Mouse (Mus musculus): ENCODE measurements around the gene Pitpnm1. TPM values are rescaled to one million over a fixed set of nuclear protein-coding genes. Genes with fewer than 3 reads are reported as not detected.
"Not testable (repeated sequence)": the region's sequence is repeated elsewhere in the genome, so short reads cannot be mapped to it uniquely, and the experiment has no call there.

Pitpnm1 gene
- polyA plus RNA-seq, 1 experiment from 2014 or later: 80.9 TPM

DNA sequence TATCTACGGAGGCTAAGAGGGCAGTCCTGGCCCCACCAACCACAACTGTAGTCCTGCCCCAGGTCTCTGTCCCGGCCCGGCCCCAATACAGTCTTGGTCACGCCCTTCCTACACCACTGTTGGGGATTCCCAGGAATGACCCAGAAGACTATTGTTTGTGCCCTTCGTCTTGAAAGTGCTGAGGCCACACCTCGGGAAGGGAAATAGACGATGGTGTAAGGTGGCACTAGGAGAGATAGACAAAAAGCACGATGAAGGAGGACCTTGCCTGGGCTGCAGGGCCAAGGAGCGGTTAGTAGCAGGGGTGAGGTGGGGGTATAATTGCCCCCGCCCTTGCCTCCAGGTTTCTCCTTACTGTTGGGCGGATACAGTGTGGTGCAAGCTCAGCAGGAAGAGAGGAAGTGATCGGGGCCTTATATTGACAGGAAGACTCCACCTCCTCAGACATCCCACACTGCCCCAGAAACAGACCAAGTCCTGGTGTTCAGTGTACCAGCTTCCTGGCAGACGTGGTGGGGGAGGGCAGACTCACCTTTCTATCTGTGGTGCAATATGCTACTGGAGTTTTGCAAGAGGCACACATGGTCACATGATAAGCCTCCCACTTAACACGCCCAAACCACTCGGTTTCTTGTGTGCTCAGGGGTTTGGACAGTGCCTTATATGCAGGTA is 40.6 kb upstream of the Pitpnm1 start, which contains the start of gene Gstp3:
Gene Gstp3 (minus strand): TSS at position 501 of the 672 bp plus-strand sequence.
- Histone ChIP-seq H3K27ac (replicated peaks) (no peak within 1 kb of the TSS), H3K36me3 (no peaks in the 10 kb centered on the region), H3K27me3 (replicated peaks) (no peaks in the 10 kb centered on the region), H3K9me3 (replicated peaks) (no peaks in the 10 kb centered on the region), H3K4me3 (replicated peaks) (no peak within 1 kb of the TSS), H3K4me2 (no peak within 1 kb of the TSS), H3K9ac (replicated peaks) (no peak within 1 kb of the TSS), H3K4me1 (no peaks in the 10 kb centered on the region)
- no peak for ATAC-seq (ENCODE audit: low FRiP score)
- WGBS: 83% methylated on average over 15 of the region's 15 CpGs

GRCm38 (mm10) chr19:4060044-4060898 is 39.5 kb upstream of the Pitpnm1 start:
- not testable (repeated sequence) for ATAC-seq (ENCODE audit: low FRiP score)
- 91% methylated on average over 8 of the region's 8 CpGs for WGBS

DNA sequence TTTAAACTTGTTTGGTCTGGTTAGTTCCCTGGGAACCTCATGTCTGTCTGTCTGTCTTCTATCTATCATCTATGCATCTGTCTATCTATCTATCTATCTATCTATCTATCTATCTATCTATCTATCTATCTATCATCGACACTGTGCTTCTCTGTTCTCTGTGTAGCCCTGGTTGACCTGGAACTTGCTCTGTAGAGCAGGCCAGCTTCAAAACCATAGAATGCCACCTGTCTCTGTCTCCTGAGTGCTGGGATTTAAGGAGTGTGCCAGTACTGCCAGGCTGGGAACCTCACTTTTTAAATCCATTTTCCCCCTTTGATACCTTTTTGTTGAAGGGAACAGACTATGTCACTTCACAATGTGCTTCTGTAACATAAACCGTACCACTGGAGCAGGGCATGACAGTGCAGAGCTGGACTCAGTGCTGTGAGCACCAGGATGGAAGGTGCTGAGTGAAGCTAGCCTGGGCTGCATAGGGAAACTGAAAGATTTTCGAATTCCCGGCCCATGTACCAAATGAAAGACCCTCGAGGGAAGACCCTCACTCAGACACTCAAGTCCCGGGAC is 38.8 kb upstream of the Pitpnm1 start:
- H3K36me3 ChIP-seq: no peaks in the 10 kb centered on the region
- ATAC-seq (ENCODE audit: low FRiP score): no peak
- H3K27ac ChIP-seq (replicated peaks): no peak overlapping the region
- H3K27me3 ChIP-seq (replicated peaks): no peaks in the 10 kb centered on the region
- no peak overlapping the region for H3K9ac ChIP-seq (replicated peaks)
- no peak overlapping the region for H3K4me2 ChIP-seq
- no peaks in the 10 kb centered on the region for H3K4me1 ChIP-seq
- H3K9me3 ChIP-seq (replicated peaks): no peaks in the 10 kb centered on the region
- no peak overlapping the region for H3K4me3 ChIP-seq (replicated peaks)
- 88% methylated on average over 6 of the region's 6 CpGs for WGBS

More at GRCm38 (mm10) chr19:4060044-4060898, 39.5 kb upstream of the Pitpnm1 start:
- H3K4me2 ChIP-seq; H3K27me3 ChIP-seq (replicated peaks); H3K4me3 ChIP-seq (replicated peaks); H3K36me3 ChIP-seq; H3K9ac ChIP-seq (replicated peaks); H3K9me3 ChIP-seq (replicated peaks); H3K27ac ChIP-seq (replicated peaks); H3K4me1 ChIP-seq: not testable (repeated sequence)

DNA sequence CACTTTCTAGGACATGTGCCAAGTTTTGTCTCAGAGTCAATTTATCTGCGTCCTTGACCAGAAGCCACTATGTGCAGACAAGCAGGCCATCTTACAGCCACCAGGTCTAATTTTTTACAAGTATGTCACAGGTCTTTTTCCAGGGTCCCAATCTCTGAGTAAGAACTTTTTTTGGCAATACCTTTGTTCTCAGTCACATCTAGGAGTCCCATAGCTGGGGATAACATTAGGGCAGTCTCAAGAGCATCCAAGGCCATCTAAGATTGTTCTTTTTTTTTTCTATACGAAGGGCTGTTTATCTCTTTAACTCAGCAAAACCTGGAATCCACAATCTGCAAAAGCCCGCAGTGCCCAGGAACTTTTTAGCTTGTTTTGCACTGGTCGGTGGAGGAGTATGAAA is 36.4 kb upstream of the Pitpnm1 start:
- not testable (repeated sequence) for H3K36me3 ChIP-seq

DNA sequence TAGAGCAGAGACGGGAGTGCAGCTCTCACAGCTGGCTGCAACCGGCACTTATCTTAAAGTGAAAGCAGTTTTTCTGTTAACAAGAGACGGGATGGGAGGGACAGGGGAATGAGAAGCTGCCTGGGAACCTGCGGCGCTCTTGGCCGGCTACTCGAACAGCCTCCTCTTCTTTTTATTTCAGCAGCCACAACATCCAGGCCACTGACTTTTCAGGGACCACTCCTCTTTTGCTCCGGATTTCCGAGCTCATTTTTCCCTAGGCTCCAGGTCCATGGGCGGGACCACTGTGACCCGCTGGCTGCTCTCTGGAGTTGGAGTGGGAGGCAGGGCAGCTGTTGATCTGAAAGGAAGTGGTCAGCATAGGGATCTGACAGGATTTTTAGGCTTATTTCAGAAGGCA is 35.3 kb upstream of the Pitpnm1 start:
- H3K9ac ChIP-seq (replicated peaks); H3K4me1 ChIP-seq; H3K4me2 ChIP-seq; H3K4me3 ChIP-seq (replicated peaks); H3K9me3 ChIP-seq (replicated peaks); H3K36me3 ChIP-seq; H3K27me3 ChIP-seq (replicated peaks); H3K27ac ChIP-seq (replicated peaks); ATAC-seq (ENCODE audit: low FRiP score): not testable (repeated sequence)
- 0% methylated on average over 1 of the region's 11 CpGs for WGBS

More for the DNA sequence above, 36.4 kb upstream of the Pitpnm1 start:
- H3K9me3 ChIP-seq (replicated peaks); H3K4me2 ChIP-seq; H3K9ac ChIP-seq (replicated peaks); ATAC-seq (ENCODE audit: low FRiP score); H3K4me3 ChIP-seq (replicated peaks); H3K27ac ChIP-seq (replicated peaks); H3K4me1 ChIP-seq; H3K27me3 ChIP-seq (replicated peaks): not testable (repeated sequence)
- WGBS: 71% methylated on average over 4 of the region's 4 CpGs

DNA sequence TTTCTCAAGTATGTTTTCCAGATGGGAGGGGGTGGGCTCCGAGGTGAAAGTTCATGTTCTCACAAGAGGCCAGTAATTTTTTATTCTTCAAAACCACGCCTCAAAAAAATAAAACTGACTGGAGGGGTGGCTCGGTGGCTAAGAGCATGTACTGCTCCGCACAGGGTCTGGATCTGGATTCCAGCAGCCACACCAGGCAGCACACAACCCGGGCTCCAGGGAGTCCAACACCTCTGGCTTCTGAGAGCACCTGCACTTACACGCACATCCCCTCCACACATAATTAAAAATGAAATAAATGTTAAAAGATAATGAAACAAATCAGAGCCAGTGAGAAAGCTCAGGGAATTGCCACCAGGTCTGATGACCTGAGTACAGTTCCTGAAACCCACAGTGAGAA is 33.5 kb upstream of the Pitpnm1 start:
- Histone ChIP-seq H3K4me1 (no peaks in the 10 kb centered on the region), H3K36me3 (no peaks in the 10 kb centered on the region), H3K9me3 (replicated peaks) (no peaks in the 10 kb centered on the region), H3K4me3 (replicated peaks) (no peak overlapping the region), H3K27me3 (replicated peaks) (no peaks in the 10 kb centered on the region), H3K9ac (replicated peaks) (no peak overlapping the region), H3K27ac (replicated peaks) (no peak overlapping the region), H3K4me2 (no peak overlapping the region)
- no peak for ATAC-seq (ENCODE audit: low FRiP score)
- WGBS: 86% methylated on average over 6 of the region's 6 CpGs

DNA sequence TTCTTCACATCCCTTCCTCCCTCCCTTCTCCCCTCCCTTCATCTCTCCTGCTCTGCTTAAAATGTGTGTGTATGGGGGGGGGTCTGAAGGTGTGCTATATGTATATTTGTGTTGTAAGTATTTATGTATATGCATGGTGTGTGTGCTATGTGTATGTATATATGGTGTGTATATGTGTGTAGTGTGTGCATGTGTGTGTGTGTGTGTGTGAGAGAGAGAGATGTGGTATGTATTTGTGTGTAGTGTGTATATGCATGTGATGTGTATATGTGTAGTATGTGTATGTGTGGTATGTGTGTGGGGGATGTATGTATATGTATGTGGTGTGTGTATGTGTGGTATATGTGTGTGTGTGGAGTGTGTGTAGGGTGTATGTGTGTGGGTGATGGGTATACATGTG is 32.9 kb upstream of the Pitpnm1 start:
- Histone ChIP-seq H3K9ac (replicated peaks) (no peak overlapping the region), H3K36me3 (no peaks in the 10 kb centered on the region), H3K27ac (replicated peaks) (no peak overlapping the region), H3K4me1 (no peaks in the 10 kb centered on the region), H3K9me3 (replicated peaks) (no peaks in the 10 kb centered on the region), H3K4me3 (replicated peaks) (no peak overlapping the region), H3K4me2 (no peak overlapping the region), H3K27me3 (replicated peaks) (no peaks in the 10 kb centered on the region)
- ATAC-seq (ENCODE audit: low FRiP score): no peak

DNA sequence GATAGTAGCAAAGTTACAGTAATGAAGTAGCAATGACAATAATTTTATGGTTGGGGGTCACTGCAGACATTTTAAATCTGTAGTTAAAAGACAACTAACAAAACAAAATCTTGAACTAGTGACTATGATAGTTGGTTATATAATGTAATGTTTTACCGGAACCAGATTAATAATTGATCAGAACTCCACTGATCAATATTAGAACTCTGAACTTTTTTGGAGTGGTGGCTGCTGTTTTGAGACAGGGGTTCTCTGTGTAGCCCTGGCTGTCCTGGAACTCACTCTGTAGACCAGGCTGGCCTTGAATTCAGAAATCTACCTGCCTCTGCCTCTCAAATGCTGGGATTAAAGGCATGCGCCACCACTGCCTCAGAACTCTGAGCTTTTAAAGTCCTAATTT is 31.6 kb upstream of the Pitpnm1 start:
- not testable (repeated sequence) for ATAC-seq (ENCODE audit: low FRiP score); H3K27me3 ChIP-seq (replicated peaks); H3K4me3 ChIP-seq (replicated peaks); H3K36me3 ChIP-seq; H3K27ac ChIP-seq (replicated peaks); H3K4me2 ChIP-seq; H3K9me3 ChIP-seq (replicated peaks); H3K4me1 ChIP-seq; H3K9ac ChIP-seq (replicated peaks)
- WGBS: 100% methylated on average over 2 of the region's 2 CpGs

GRCm38 (mm10) chr19:4068717-4069410 is 30.9 kb upstream of the Pitpnm1 start:
- H3K9ac ChIP-seq (replicated peaks): no peak overlapping the region
- no peaks in the 10 kb centered on the region for H3K9me3 ChIP-seq (replicated peaks)
- no peak overlapping the region for H3K4me3 ChIP-seq (replicated peaks)
- no peaks in the 10 kb centered on the region for H3K36me3 ChIP-seq
- H3K4me2 ChIP-seq: no peak overlapping the region
- no peak overlapping the region for H3K27ac ChIP-seq (replicated peaks)
- no peaks in the 10 kb centered on the region for H3K4me1 ChIP-seq
- ATAC-seq (ENCODE audit: low FRiP score): no peak
- H3K27me3 ChIP-seq (replicated peaks): no peaks in the 10 kb centered on the region
- WGBS: 75% methylated on average over 15 of the region's 15 CpGs

DNA sequence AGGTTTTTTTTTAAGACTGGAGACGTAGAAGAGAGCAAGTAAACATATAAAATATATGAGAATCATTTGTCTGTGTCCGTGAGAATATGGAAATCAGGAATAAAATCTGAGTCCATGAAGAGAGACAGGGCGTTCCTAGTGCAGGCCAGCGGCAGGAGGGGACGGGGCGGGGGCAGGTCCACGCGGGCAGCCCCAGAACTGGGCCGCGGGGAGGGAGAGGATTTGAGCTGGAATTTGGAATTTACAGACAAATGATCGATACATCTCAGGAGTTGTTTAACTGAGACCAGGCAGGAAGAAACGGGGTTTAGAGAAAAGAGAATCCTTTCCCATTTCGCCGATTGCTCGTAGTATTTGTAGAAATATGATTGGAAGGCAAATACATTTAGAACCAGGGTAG is 29.5 kb upstream of the Pitpnm1 start:
- ATAC-seq (ENCODE audit: low FRiP score): no peak
- no peak overlapping the region for H3K9ac ChIP-seq (replicated peaks)
- no peak overlapping the region for H3K27ac ChIP-seq (replicated peaks)

DNA sequence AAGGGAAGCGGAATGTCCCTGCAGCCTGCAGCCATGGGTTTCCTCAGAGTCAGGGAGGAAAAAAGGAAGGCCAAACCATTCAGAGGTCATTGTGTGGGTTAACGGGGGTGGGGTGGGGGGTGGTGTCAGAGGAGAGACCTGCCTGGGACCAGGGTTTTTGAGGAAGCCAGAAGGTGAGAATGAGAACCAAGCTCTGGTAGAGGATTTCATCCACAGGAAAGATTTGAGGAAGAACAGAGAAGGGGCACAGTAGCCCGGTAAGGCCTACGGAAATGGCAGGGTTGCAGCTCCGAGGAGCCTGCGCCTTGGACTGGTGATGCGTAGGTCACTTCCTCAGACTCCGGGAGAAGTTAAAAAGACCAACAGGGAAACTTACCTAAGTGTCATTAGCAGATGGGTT is 29.0 kb upstream of the Pitpnm1 start:
- H3K27ac ChIP-seq (replicated peaks): no peak overlapping the region
- no peak overlapping the region for H3K4me3 ChIP-seq (replicated peaks)
- no peaks in the 10 kb centered on the region for H3K4me1 ChIP-seq
- no peak overlapping the region for H3K4me2 ChIP-seq
- ATAC-seq (ENCODE audit: low FRiP score): no peak
- H3K27me3 ChIP-seq (replicated peaks): no peaks in the 10 kb centered on the region
- H3K36me3 ChIP-seq: no peaks in the 10 kb centered on the region
- 82% methylated on average over 8 of the region's 8 CpGs for WGBS
- no peaks in the 10 kb centered on the region for H3K9me3 ChIP-seq (replicated peaks)
- no peak overlapping the region for H3K9ac ChIP-seq (replicated peaks)

More for the DNA sequence above, 29.5 kb upstream of the Pitpnm1 start:
- Histone ChIP-seq H3K27me3 (replicated peaks) (no peaks in the 10 kb centered on the region), H3K36me3 (no peaks in the 10 kb centered on the region), H3K4me1 (no peaks in the 10 kb centered on the region), H3K4me2 (no peak overlapping the region), H3K9me3 (replicated peaks) (no peaks in the 10 kb centered on the region), H3K4me3 (replicated peaks) (no peak overlapping the region)
- 83% methylated on average over 15 of the region's 15 CpGs for WGBS

Data from neural tube, embryonic 15.5 days (tissue).